Mouse (Mus musculus): ENCODE measurements around the gene Col4a4. TPM values are rescaled to one million over a fixed set of nuclear protein-coding genes. Genes with fewer than 3 reads are reported as not detected.

The Col4a4 gene
- total and polyA plus RNA-seq, 2 experiments from 2014 or later = 0.22 to 0.29 TPM

- TF ChIP-seq CTCF (IDR thresholded peaks at IDR 0.05; ENCODE audit: low read depth) = no peak
- DNase-seq (no peak), ATAC-seq (no peak)
- WGBS = 92% methylated on average over 4 of the region's 4 CpGs
- H3K27ac ChIP-seq (ENCODE audit: low read depth, low read length) = no peak overlapping the region
- H3K4me2 ChIP-seq (ENCODE audit: low read depth) = no peak overlapping the region
- H3K4me3 ChIP-seq (ENCODE audit: low read depth, low read length) = no peak overlapping the region
- H3K27me3 ChIP-seq (ENCODE audit: insufficient read depth, low read length) = no peaks in the 10 kb centered on the region
- no peak overlapping the region for H3K9ac ChIP-seq
- no peaks in the 10 kb centered on the region for H3K36me3 ChIP-seq (ENCODE audit: insufficient read depth)
- no peaks in the 10 kb centered on the region for H3K4me1 ChIP-seq (ENCODE audit: insufficient read depth)
- no peaks in the 10 kb centered on the region for H3K9me3 ChIP-seq (ENCODE audit: low read length)
These were observed 17.2 kb downstream of the Col4a4 start for GRCm38 (mm10) chr1:82569405-82569804.

- ATAC-seq = no peak
- 82% methylated on average over 4 of the region's 4 CpGs for WGBS
These were observed 26.4 kb downstream of the Col4a4 start for GRCm38 (mm10) chr1:82560223-82560622.

GRCm38 (mm10) chr1:82554889-82555288 is 31.8 kb downstream of the Col4a4 start:
- Histone ChIP-seq H3K4me2 (ENCODE audit: low read depth) (no peak overlapping the region), H3K4me3 (ENCODE audit: low read depth, low read length) (no peak overlapping the region), H3K36me3 (ENCODE audit: insufficient read depth) (no peaks in the 10 kb centered on the region), H3K9me3 (ENCODE audit: low read length) (no peaks in the 10 kb centered on the region), H3K9ac (no peak overlapping the region), H3K4me1 (ENCODE audit: insufficient read depth) (no peaks in the 10 kb centered on the region), H3K27ac (ENCODE audit: low read depth, low read length) (no peak overlapping the region), H3K27me3 (ENCODE audit: insufficient read depth, low read length) (no peaks in the 10 kb centered on the region)
- 79% methylated on average over 5 of the region's 5 CpGs for WGBS
- no peak for DNase-seq
- TF ChIP-seq CTCF (IDR thresholded peaks at IDR 0.05; ENCODE audit: low read depth) = no peak
- ATAC-seq = peak; percentile 23; the same call in 1 of the 2 replicates

More at GRCm38 (mm10) chr1:82560223-82560622, 26.4 kb downstream of the Col4a4 start:
- Histone ChIP-seq H3K4me2 (ENCODE audit: low read depth) (no peak overlapping the region), H3K36me3 (ENCODE audit: insufficient read depth) (no peaks in the 10 kb centered on the region), H3K4me3 (ENCODE audit: low read depth, low read length) (no peak overlapping the region), H3K27me3 (ENCODE audit: insufficient read depth, low read length) (no peaks in the 10 kb centered on the region), H3K9me3 (ENCODE audit: low read length) (no peaks in the 10 kb centered on the region), H3K9ac (no peak overlapping the region), H3K4me1 (ENCODE audit: insufficient read depth) (no peaks in the 10 kb centered on the region), H3K27ac (ENCODE audit: low read depth, low read length) (no peak overlapping the region)
- TF ChIP-seq CTCF (IDR thresholded peaks at IDR 0.05; ENCODE audit: low read depth) = no peak
- DNase-seq = no peak

- Histone ChIP-seq H3K4me3 (ENCODE audit: low read depth, low read length) (no peak overlapping the region), H3K27me3 (ENCODE audit: insufficient read depth, low read length) (no peaks in the 10 kb centered on the region), H3K36me3 (ENCODE audit: insufficient read depth) (no peaks in the 10 kb centered on the region), H3K27ac (ENCODE audit: low read depth, low read length) (no peak overlapping the region), H3K4me1 (ENCODE audit: insufficient read depth) (no peaks in the 10 kb centered on the region), H3K9ac (no peak overlapping the region), H3K4me2 (ENCODE audit: low read depth) (no peak overlapping the region), H3K9me3 (ENCODE audit: low read length) (no peaks in the 10 kb centered on the region)
- peak; percentile 88 for ATAC-seq
- peak; percentile 72 for TF ChIP-seq CTCF (IDR thresholded peaks at IDR 0.05; ENCODE audit: low read depth)
- peak; percentile 75 for DNase-seq
- WGBS = 40% methylated on average over 6 of the region's 6 CpGs
These were observed 32.2 kb downstream of the Col4a4 start for GRCm38 (mm10) chr1:82554443-82554850.

- no peak overlapping the region for H3K4me3 ChIP-seq (ENCODE audit: low read depth, low read length)
- H3K27me3 ChIP-seq (ENCODE audit: insufficient read depth, low read length) = no peaks in the 10 kb centered on the region
- TF ChIP-seq CTCF (IDR thresholded peaks at IDR 0.05; ENCODE audit: low read depth) = no peak
- WGBS = 48% methylated on average over 8 of the region's 8 CpGs
- no peak for ATAC-seq
- no peaks in the 10 kb centered on the region for H3K4me1 ChIP-seq (ENCODE audit: insufficient read depth)
- H3K4me2 ChIP-seq (ENCODE audit: low read depth) = no peak overlapping the region
- no peak overlapping the region for H3K9ac ChIP-seq
- no peak for DNase-seq
- no peaks in the 10 kb centered on the region for H3K36me3 ChIP-seq (ENCODE audit: insufficient read depth)
- no peak overlapping the region for H3K27ac ChIP-seq (ENCODE audit: low read depth, low read length)
- no peaks in the 10 kb centered on the region for H3K9me3 ChIP-seq (ENCODE audit: low read length)
These were observed 41.3 kb downstream of the Col4a4 start for GRCm38 (mm10) chr1:82545199-82545960.

GRCm38 (mm10) chr1:82544419-82545185 is 42.0 kb downstream of the Col4a4 start:
- WGBS = 28% methylated on average over 6 of the region's 6 CpGs
- no peaks in the 10 kb centered on the region for H3K9me3 ChIP-seq (ENCODE audit: low read length)
- TF ChIP-seq CTCF (IDR thresholded peaks at IDR 0.05; ENCODE audit: low read depth) = no peak
- no peak overlapping the region for H3K4me3 ChIP-seq (ENCODE audit: low read depth, low read length)
- H3K27ac ChIP-seq (ENCODE audit: low read depth, low read length) = no peak overlapping the region
- no peaks in the 10 kb centered on the region for H3K4me1 ChIP-seq (ENCODE audit: insufficient read depth)
- DNase-seq (no peak), ATAC-seq (no peak)
- H3K36me3 ChIP-seq (ENCODE audit: insufficient read depth) = no peaks in the 10 kb centered on the region
- no peak overlapping the region for H3K4me2 ChIP-seq (ENCODE audit: low read depth)
- H3K27me3 ChIP-seq (ENCODE audit: insufficient read depth, low read length) = no peaks in the 10 kb centered on the region
- H3K9ac ChIP-seq = no peak overlapping the region

- Histone ChIP-seq H3K27me3 (ENCODE audit: insufficient read depth, low read length) (no peaks in the 10 kb centered on the region), H3K4me1 (ENCODE audit: insufficient read depth) (no peaks in the 10 kb centered on the region), H3K9me3 (ENCODE audit: low read length) (no peaks in the 10 kb centered on the region), H3K4me3 (ENCODE audit: low read depth, low read length) (no peak overlapping the region), H3K4me2 (ENCODE audit: low read depth) (no peak overlapping the region), H3K9ac (no peak overlapping the region), H3K36me3 (ENCODE audit: insufficient read depth) (no peaks in the 10 kb centered on the region), H3K27ac (ENCODE audit: low read depth, low read length) (no peak overlapping the region)
- WGBS = 43% methylated on average over 2 of the region's 2 CpGs
- TF ChIP-seq CTCF (IDR thresholded peaks at IDR 0.05; ENCODE audit: low read depth) = no peak
- no peak for ATAC-seq
- no peak for DNase-seq
These were observed 42.7 kb downstream of the Col4a4 start for GRCm38 (mm10) chr1:82543934-82544333.
